Mouse (Mus musculus): Measurements from ENCODE around the gene Icosl.
A peak's percentile ranks its signal among the peaks of the same experiment; 100 is the strongest.
"Not testable (repeated sequence)": the region's sequence is repeated elsewhere in the genome, so short reads cannot be mapped to it uniquely, and the experiment has no call there.

Gene Icosl

GRCm38 (mm10) chr10:78069101-78070011 lies at the start of gene Icosl:
Gene Icosl (plus strand): TSS chr10:78069302.
- DNase-seq (ENCODE audit: low spot score): peak; percentile 82

DNA sequence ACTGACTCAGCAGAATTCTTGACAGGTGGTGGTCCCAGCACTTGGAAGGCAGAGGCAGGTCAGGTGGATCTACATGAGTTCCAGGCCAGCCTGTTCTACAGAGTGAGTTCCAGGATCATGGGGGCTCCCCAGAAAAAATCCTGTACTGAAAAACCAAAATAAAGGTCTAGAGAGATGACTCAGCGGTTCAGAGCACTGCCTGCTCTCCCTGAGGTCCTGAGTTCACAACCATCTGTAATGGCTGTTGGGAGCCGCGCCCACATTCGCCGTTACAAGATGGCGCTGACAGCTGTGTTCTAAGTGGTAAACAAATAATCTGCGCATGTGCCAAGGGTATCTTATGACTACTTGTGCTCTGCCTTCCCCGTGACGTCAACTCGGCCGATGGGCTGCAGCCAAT lies 49.1 kb upstream of the Icosl start:
- not testable (repeated sequence) for DNase-seq (ENCODE audit: low spot score)

DNA sequence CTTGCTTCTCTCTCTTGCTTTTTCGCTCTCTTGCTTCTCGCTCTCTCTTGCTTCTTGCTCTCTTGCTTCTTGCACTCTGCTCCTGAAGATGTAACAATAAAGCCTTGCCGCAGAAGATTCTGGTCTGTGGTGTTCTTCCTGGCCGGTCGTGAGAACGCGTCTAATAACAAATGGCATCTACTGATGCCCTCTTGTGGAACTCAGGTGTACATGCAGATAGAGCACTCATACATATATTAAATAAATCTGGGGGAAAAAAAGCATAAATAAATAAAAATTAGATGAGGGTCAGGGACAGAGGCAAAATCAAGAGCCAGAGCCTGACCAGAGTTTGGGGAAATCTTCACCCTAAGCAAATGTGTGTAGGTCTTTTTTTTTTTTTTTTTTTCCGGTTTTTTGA lies 43.6 kb upstream of the Icosl start:
- DNase-seq (ENCODE audit: low spot score): not testable (repeated sequence)

DNA sequence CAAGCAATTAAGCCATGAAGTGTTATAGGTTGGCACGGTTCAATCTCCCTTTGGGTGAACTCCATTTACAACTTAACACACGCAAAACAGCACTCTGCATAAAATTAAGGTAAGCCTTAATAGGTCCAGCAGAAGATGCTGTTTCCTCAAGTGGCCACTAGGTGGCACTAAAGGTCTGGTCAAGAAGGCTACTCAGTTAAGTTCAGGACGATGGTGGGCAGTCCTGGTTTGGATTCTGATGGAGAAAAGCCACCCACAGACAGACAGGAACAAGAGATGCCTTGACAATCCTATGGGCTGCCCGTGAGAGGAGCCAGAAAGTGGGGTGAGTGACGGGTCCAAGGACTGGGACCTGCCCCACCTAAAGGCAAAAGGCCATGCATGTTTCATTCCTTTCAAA lies 41.0 kb upstream of the Icosl start:
- DNase-seq (ENCODE audit: low spot score): peak; percentile 74

- no peak for DNase-seq (ENCODE audit: low spot score)
These were observed 40.0 kb upstream of the Icosl start for GRCm38 (mm10) chr10:78029080-78029479.

GRCm38 (mm10) chr10:78031987-78032386 lies 37.1 kb upstream of the Icosl start:
- DNase-seq (ENCODE audit: low spot score): no peak

DNA sequence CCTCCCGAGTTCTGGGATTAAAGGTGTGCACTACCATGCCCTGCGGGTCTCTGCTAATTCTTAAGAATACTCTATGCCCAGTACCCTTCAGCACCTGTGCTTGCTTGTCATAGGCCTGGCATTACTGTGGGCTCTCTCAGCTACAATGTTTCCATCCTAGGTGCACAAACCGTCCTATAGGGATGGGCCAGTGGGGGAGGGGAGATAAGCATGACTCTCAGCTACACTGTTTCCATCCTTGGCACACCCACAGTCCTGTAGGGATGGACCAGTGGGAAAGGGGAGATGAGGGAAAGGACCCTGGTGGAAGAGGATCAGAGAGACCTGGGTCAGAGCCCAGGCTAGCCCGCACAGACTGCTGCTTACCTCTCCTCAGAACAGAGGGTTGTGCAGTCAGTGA lies 32.0 kb upstream of the Icosl start:
- DNase-seq (ENCODE audit: low spot score): no peak

- DNase-seq (ENCODE audit: low spot score): no peak
These were observed 27.5 kb upstream of the Icosl start, which contains the start of gene Dnmt3l for GRCm38 (mm10) chr10:78041647-78042046. Gene Dnmt3l (plus strand): TSS chr10:78041947.

DNA sequence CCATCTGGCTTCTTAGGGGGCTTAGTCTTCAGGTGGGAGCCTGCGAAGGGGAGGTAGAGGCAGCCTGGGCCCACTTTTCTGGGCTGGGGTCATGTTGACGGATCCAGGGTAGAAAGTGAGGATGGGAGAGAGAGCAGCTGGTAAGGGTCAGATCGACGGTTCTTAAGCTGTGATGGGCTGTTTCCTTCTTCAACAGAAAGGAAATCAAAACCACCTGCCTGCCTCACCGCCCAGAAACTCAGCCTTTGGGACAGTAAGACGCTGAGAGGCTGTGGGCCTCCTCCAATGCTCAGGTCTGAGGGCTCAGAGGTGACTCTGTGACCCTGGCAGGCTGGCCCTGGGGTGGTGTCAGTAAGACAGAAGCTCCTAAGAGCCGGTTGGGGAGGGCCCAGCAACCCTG lies 27.0 kb upstream of the Icosl start:
- no peak for DNase-seq (ENCODE audit: low spot score)

DNA sequence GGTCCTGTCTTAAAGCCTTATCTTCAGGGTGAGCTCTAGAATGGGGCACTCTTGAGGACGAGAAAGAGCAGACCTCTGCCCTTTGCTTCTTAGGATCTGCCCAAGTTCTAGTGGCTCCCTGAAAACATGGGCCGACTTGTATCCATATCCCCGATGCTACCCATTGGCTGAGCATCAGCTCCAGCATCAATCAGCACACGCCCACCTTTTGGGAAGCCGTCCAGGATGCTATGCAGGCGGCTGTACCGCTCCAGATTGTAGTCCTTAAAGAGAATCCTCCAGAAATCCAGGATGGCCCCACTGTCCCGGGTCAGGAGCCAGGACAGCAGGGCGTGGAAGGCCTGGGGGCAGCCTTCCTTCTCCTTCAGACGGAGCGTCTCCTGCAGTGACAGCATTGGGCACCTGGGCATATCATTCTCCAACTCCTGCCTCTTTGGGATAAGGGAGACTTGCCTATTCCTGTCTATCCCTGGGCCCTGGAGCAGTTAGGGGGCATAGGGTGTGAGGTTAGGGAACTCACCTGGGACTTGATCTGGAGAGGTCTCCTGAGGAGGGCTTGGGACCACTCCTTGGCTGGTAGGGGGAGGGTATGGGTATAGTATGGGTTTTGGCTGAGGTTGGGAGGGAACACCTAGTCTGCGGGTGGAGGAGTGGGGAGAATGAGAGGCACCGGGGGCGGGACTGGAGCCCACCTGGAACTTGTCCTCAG lies 26.3 kb upstream of the Icosl start:
- no peak for DNase-seq (ENCODE audit: low spot score)

DNA sequence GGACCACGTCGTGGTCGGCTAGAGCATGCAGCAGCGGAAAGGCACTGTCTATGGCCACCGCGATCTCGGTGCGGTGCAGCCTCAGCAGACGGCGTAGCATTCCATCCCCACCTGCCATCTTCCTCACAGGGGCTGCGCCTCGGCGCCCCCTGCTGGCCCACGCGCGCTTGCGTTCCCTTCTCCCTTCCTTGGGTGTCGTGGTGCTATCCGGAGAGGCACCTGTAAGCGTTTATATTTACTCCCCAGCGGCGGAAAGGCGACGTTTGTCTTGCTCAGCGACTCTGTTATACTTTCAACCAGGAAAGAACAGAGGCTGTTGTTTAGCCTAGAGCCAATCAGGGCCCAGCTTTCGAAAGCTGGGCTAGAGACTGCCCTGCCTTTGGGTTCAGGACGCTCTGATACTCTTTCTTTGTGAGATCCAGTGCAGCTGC lies 25.7 kb upstream of the Icosl start, which contains the start of gene Aire:
Gene Aire (minus strand): TSS at position 205 of the 431 bp plus-strand sequence.
- peak; percentile 70 for DNase-seq (ENCODE audit: low spot score)

DNA sequence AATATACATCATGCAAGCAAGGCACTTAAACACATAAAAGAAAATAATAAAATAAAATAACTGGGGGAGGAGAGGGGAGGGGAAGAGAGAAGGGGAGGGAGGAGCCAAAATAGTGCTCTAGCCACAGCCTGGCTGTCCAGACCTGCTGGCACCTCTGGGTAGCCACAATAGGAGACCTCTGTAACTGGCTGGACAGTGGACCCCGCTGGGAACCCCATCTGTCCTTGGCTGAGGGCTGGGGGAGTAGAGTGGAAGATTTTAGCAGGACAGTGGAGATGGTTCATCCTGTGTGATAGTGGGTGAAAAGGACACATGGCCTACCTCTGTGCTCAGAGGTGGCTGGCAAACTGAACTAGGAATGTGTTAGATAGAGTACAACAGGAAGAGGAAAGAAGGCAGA lies 24.6 kb upstream of the Icosl start:
- no peak for DNase-seq (ENCODE audit: low spot score)

DNA sequence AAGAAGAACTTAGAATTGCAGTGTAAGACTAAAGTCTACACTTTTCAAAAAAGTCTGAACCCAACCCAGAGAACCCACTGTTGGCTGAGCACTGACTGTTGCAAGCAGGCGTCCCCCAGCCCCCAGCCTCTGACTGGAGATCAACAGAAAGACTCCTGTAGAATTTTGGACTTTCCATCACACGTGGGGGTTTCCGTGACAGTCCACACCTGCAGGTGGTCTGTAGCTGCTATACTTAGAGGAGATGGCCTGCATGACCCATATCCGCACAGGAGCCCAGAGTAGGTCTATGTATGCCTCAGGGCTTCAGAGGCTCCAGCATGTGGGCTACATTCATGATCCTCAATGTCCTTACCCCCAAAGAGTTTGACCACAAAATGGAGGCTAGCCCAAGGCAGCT lies 22.7 kb upstream of the Icosl start:
- DNase-seq (ENCODE audit: low spot score): no peak

DNA sequence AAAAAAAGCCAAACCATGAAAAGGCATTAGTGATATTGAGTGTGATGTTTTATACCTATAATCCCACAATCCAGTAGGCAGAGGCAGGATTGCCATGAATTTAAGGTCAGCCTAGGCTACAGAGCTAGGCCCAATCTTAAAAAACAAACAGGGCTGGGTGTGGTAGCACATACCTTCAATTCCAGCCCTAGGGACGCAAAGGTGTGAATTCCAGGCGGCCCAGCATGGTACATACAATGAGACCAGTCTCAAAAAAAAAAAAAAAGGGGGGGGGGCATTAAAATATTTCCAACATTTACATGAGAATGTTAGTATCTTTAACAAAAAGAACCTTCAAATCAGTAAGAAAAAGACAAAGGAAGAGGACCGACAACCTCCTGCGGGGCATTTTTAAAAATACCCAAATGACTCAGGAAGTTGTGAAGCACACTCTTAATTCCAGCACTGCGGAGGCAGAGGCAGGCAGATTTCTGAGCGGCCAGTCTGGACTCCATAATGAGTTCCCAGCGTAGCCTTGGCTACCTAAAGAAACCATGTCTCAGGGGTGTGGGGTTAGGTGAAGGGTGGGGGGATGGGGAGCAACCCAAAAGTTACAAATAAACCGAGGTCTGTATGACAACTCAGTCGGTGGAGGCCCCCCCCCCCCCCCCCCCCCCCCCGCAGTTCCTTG lies 20.9 kb upstream of the Icosl start:
- DNase-seq (ENCODE audit: low spot score): no peak

DNA sequence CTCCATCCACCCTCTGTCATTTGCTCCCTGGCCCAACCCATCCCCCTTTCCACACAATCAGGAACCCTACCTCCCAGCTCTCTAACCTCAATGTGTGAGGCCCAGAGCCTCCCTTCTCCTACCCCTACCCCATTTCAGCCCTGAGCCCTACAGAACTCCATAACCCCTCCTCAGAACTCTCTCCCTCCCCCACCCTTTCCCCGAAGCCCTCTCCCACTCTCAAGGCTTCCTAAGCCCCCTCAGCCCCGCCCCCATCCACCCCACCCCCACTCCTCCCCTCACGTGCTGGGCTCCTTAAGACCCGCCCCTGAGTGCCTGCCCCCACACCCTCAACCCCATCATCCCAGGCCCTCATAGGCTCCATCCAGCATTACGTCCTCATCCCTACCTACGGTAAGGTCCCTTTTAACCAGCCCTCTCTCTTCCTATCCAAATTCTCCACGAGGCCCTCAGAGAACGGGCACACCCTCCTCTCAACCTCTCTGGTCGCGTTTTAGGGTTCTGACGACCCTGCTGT lies 19.5 kb upstream of the Icosl start:
- DNase-seq (ENCODE audit: low spot score): no peak

DNA sequence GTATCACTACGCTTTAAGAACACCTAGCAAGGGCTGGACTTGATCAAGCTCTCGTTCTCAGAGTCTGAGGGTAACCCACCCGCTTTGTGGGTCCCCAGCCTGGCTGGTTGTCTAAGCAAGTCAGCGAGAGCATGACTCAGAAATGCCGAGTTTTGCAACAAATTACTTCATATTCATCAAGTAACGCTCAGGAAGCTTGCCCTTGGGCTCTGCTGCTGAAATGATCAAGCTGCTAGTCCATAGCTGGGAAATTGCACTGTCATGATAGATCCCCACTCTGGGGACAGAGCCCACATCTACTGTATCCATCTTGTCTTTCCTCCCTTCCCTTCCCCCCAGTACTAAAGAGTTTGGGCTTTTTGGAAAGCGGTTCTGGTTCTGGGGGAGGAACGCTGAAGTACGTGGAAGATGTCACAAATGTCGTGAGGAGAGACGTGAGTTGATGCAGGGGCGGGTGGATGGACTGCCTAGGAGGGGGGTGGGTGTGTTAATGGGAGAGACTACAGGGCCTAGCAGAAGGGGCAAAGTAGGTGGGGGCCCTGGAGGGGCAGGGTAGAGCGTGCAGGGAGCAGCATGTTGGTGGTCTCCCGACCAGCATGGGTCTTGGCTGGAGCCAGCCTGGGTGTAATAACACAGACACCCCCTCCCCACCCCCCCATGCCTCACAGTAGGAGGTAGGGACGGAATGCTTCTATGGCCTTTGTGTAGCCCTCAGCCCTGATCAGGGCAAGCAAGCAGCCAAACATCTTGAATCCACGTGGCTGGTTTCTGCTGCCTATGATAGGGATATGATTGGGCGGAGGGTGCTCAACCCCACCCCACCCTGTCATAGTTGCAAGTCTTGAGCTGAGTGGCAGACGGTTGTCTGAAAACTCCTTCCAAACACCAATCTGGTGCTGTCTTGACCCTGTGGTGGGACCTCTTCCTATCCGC lies 14.2 kb upstream of the Icosl start:
- peak; percentile 64 for DNase-seq (ENCODE audit: low spot score)

GRCm38 (mm10) chr10:78057056-78057455 lies 12.0 kb upstream of the Icosl start:
- DNase-seq (ENCODE audit: low spot score): no peak

GRCm38 (mm10) chr10:78063122-78063521 lies 6.0 kb upstream of the Icosl start:
- DNase-seq (ENCODE audit: low spot score): no peak

DNA sequence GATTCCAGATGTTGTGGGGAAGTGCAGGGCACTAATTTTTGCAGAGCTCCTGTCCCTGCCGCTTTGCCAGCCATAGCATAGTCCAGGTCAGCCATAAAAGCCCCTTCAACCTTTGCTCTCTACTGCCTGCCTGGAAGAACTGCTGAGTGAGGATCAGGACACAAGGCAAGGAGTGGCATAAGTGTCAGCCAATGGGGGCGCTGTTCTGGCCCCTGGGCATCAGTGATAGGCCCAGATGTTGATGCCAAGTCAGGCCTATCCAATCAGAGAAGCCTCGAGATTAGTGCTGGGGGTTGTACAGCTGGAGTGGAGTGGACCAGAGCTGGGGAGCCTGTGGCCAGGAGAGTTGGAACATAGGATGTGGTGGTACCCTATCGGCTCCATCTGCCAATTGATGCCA lies 1.9 kb upstream of the Icosl start:
- DNase-seq (ENCODE audit: low spot score): no peak

DNA sequence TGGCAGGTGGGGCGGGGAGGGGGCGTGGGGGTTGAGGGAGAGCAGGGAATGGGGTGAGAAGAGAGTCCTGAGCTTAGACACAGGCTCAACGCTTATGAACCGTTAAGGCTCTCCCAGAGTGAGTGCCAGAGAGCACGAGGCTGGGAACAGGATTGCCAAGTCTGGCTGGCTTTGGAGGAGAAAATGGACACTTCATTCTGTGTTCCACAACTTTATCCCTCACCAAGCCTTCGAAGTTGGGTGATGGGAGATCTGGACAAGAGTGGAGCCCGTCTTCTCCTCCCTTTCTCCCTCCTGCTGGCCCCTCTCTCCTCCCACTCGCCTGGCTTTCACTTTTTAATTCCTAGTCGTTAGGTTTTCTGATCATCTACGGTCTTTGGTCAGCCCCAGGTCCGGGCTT lies 561 bp upstream of the Icosl start:
- DNase-seq (ENCODE audit: low spot score): no peak

- no peak for DNase-seq (ENCODE audit: low spot score)
These were observed 5.0 kb downstream of the Icosl start for GRCm38 (mm10) chr10:78074151-78074550.

Measured in lung, postnatal 25 days (tissue).